Mouse (Mus musculus): ENCODE measurements around the gene Hist1h2bh. TPM values are rescaled to one million over a fixed set of nuclear protein-coding genes. Genes with fewer than 3 reads are reported as not detected.
A peak's percentile ranks its signal among the peaks of the same experiment; 100 is the strongest.

Hist1h2bh gene
- polyA plus RNA-seq, 1 experiment: 1.2 TPM

- Histone ChIP-seq H3ac (ENCODE audit: control insufficient read depth, insufficient read length, low read depth) (no peak overlapping the region), H3K36me3 (ENCODE audit: control insufficient read depth, insufficient read depth) (no peaks in the 10 kb centered on the region), H3K4me3 (ENCODE audit: insufficient read depth, poor library complexity, severe bottlenecking) (no peak overlapping the region), H3K79me3 (ENCODE audit: low read depth) (no peaks in the 10 kb centered on the region), H3K79me2 (ENCODE audit: control insufficient read depth, insufficient read depth) (no peaks in the 10 kb centered on the region), H3K27me3 (ENCODE audit: control insufficient read depth, insufficient read depth, insufficient read length) (no peaks in the 10 kb centered on the region)
- TF ChIP-seq USF1 (IDR thresholded peaks at IDR 0.05; ENCODE audit: low read depth) (peak; percentile 87), FOSL1 (IDR thresholded peaks at IDR 0.05; ENCODE audit: insufficient read depth, low read length, poor library complexity, severe bottlenecking) (no peak), MYOG (IDR thresholded peaks at IDR 0.05; ENCODE audit: control insufficient read depth, extremely low read depth, insufficient read length) (no peak), CTCF (IDR thresholded peaks at IDR 0.05; ENCODE audit: control insufficient read depth, insufficient read depth, insufficient read length) (no peak), MYOD1 (IDR thresholded peaks at IDR 0.05; ENCODE audit: control insufficient read depth, insufficient read length, low read depth) (no peak), MAX (IDR thresholded peaks at IDR 0.05) (peak; percentile 63), CEBPB (IDR thresholded peaks at IDR 0.05; ENCODE audit: low read depth) (no peak)
Measured at GRCm38 (mm10) chr13:23503797-23504196, 39.4 kb downstream of the Hist1h2bh start.

GRCm38 (mm10) chr13:23502916-23503315 lies 40.3 kb downstream of the Hist1h2bh start:
- Histone ChIP-seq H3K79me3 (ENCODE audit: low read depth) (no peaks in the 10 kb centered on the region), H3ac (ENCODE audit: control insufficient read depth, insufficient read length, low read depth) (no peak overlapping the region), H3K36me3 (ENCODE audit: control insufficient read depth, insufficient read depth) (no peaks in the 10 kb centered on the region), H3K27me3 (ENCODE audit: control insufficient read depth, insufficient read depth, insufficient read length) (no peaks in the 10 kb centered on the region), H3K4me3 (ENCODE audit: insufficient read depth, poor library complexity, severe bottlenecking) (no peak overlapping the region), H3K79me2 (ENCODE audit: control insufficient read depth, insufficient read depth) (no peaks in the 10 kb centered on the region)
- no peak for TF ChIP-seq MAX (IDR thresholded peaks at IDR 0.05)
- no peak for TF ChIP-seq USF1 (IDR thresholded peaks at IDR 0.05; ENCODE audit: low read depth)
- TF ChIP-seq CEBPB (IDR thresholded peaks at IDR 0.05; ENCODE audit: low read depth): no peak
- TF ChIP-seq MYOD1 (IDR thresholded peaks at IDR 0.05; ENCODE audit: control insufficient read depth, insufficient read length, low read depth): no peak

GRCm38 (mm10) chr13:23502031-23502567 lies 41.1 kb downstream of the Hist1h2bh start:
- H3K4me3 ChIP-seq (ENCODE audit: insufficient read depth, poor library complexity, severe bottlenecking): no peak overlapping the region
- H3K27me3 ChIP-seq (ENCODE audit: control insufficient read depth, insufficient read depth, insufficient read length): no peaks in the 10 kb centered on the region
- TF ChIP-seq MAX (IDR thresholded peaks at IDR 0.05) (no peak), USF1 (IDR thresholded peaks at IDR 0.05; ENCODE audit: low read depth) (no peak), MYOD1 (IDR thresholded peaks at IDR 0.05; ENCODE audit: control insufficient read depth, insufficient read length, low read depth) (no peak), MYOG (IDR thresholded peaks at IDR 0.05; ENCODE audit: control insufficient read depth, extremely low read depth, insufficient read length) (no peak), FOSL1 (IDR thresholded peaks at IDR 0.05; ENCODE audit: insufficient read depth, low read length, poor library complexity, severe bottlenecking) (no peak), CTCF (IDR thresholded peaks at IDR 0.05; ENCODE audit: control insufficient read depth, insufficient read depth, insufficient read length) (no peak), CEBPB (IDR thresholded peaks at IDR 0.05; ENCODE audit: low read depth) (no peak)

DNA sequence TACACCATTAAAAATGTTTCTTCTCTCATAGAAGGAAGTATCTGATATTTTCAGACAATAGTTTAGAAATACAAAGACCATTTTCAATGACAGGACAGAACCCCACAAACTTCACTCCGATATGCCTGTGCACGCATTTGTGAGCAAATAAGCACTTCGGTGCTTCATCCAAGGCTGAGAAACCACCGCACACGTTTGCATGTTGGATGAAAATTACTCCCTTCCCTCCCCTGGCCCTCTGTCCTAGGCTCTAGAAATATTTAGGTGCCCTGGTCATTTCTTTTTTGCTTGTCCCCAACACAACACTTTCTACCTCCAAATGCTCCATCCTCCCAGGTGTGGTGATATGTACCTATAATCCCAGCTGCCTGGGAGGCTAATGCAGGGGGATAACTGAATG lies 41.7 kb downstream of the Hist1h2bh start:
- H3K79me3 ChIP-seq (ENCODE audit: low read depth): no peaks in the 10 kb centered on the region
- H3K36me3 ChIP-seq (ENCODE audit: control insufficient read depth, insufficient read depth): no peaks in the 10 kb centered on the region
- H3ac ChIP-seq (ENCODE audit: control insufficient read depth, insufficient read length, low read depth): no peak overlapping the region
- no peak for TF ChIP-seq MAX (IDR thresholded peaks at IDR 0.05)
- no peak for TF ChIP-seq USF1 (IDR thresholded peaks at IDR 0.05; ENCODE audit: low read depth)
- no peak for TF ChIP-seq CTCF (IDR thresholded peaks at IDR 0.05; ENCODE audit: control insufficient read depth, insufficient read depth, insufficient read length)
- TF ChIP-seq MYOG (IDR thresholded peaks at IDR 0.05; ENCODE audit: control insufficient read depth, extremely low read depth, insufficient read length): no peak
- no peak for TF ChIP-seq MYOD1 (IDR thresholded peaks at IDR 0.05; ENCODE audit: control insufficient read depth, insufficient read length, low read depth)
- TF ChIP-seq FOSL1 (IDR thresholded peaks at IDR 0.05; ENCODE audit: insufficient read depth, low read length, poor library complexity, severe bottlenecking): no peak
- no peak for TF ChIP-seq CEBPB (IDR thresholded peaks at IDR 0.05; ENCODE audit: low read depth)
- no peak overlapping the region for H3K4me3 ChIP-seq (ENCODE audit: insufficient read depth, poor library complexity, severe bottlenecking)
- H3K79me2 ChIP-seq (ENCODE audit: control insufficient read depth, insufficient read depth): no peaks in the 10 kb centered on the region
- H3K27me3 ChIP-seq (ENCODE audit: control insufficient read depth, insufficient read depth, insufficient read length): no peaks in the 10 kb centered on the region

More at GRCm38 (mm10) chr13:23502031-23502567, 41.1 kb downstream of the Hist1h2bh start:
- no peaks in the 10 kb centered on the region for H3K79me3 ChIP-seq (ENCODE audit: low read depth)
- H3K36me3 ChIP-seq (ENCODE audit: control insufficient read depth, insufficient read depth): no peaks in the 10 kb centered on the region
- no peaks in the 10 kb centered on the region for H3K79me2 ChIP-seq (ENCODE audit: control insufficient read depth, insufficient read depth)
- H3ac ChIP-seq (ENCODE audit: control insufficient read depth, insufficient read length, low read depth): no peak overlapping the region

DNA sequence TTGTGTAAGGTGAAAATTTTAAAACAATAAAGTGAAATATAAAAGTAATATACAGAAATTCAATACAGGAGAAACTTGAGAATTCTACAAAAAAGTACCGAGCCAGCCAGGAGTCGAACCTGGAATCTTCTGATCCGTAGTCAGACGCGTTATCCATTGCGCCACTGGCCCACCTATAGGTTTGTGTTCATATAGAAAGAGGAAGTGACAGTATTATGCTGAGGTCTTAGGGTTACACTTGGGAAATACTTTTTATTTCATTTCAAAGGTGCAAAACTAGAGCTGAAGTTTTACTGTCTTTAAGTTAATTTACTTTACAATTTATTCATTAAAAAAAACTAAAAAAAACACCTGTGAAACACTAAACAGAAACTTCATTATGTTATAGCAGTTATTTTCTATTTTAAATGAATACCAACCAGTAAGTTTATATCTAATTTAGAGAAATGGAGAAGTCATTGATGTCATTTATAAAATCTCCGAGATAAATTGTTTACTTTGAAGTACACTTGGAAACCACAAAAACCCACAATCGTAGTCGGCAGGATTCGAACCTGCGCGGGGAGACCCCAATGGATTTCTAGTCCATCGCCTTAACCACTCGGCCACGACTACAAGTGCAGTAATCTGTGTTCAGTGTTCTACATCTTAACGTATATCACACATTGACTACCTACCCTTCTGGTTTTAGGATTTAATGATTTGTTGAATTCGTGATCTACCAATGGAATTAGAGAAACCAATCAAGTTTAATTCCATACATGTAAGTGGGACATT lies 42.6 kb downstream of the Hist1h2bh start:
- H3K36me3 ChIP-seq (ENCODE audit: control insufficient read depth, insufficient read depth): no peaks in the 10 kb centered on the region
- no peak overlapping the region for H3K4me3 ChIP-seq (ENCODE audit: insufficient read depth, poor library complexity, severe bottlenecking)

DNA sequence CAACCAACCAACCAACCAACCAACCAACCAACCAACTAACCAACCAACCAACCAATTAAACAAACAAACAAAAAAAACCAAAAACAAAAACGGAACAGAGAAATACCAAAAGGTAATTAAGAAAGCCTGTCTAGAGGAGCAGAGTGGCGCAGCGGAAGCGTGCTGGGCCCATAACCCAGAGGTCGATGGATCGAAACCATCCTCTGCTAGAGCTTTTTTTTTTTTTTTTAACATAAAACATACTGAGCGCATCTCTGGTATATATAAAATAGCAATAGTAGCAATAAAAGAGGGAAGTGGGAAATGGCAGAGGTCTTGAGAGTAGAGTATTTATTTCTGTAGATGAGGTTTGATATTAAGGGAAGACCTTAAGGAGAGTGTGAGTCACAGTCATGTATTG lies 43.2 kb downstream of the Hist1h2bh start:
- Histone ChIP-seq H3K4me3 (ENCODE audit: insufficient read depth, poor library complexity, severe bottlenecking) (no peak overlapping the region), H3K79me3 (ENCODE audit: low read depth) (no peaks in the 10 kb centered on the region), H3K36me3 (ENCODE audit: control insufficient read depth, insufficient read depth) (no peaks in the 10 kb centered on the region), H3K27me3 (ENCODE audit: control insufficient read depth, insufficient read depth, insufficient read length) (no peaks in the 10 kb centered on the region), H3K79me2 (ENCODE audit: control insufficient read depth, insufficient read depth) (no peaks in the 10 kb centered on the region), H3ac (ENCODE audit: control insufficient read depth, insufficient read length, low read depth) (no peak overlapping the region)
- no peak for TF ChIP-seq FOSL1 (IDR thresholded peaks at IDR 0.05; ENCODE audit: insufficient read depth, low read length, poor library complexity, severe bottlenecking)
- TF ChIP-seq CTCF (IDR thresholded peaks at IDR 0.05; ENCODE audit: control insufficient read depth, insufficient read depth, insufficient read length): no peak
- TF ChIP-seq MYOD1 (IDR thresholded peaks at IDR 0.05; ENCODE audit: control insufficient read depth, insufficient read length, low read depth): no peak
- no peak for TF ChIP-seq CEBPB (IDR thresholded peaks at IDR 0.05; ENCODE audit: low read depth)
- TF ChIP-seq MYOG (IDR thresholded peaks at IDR 0.05; ENCODE audit: control insufficient read depth, extremely low read depth, insufficient read length): no peak
- TF ChIP-seq MAX (IDR thresholded peaks at IDR 0.05): no peak
- no peak for TF ChIP-seq USF1 (IDR thresholded peaks at IDR 0.05; ENCODE audit: low read depth)

More for the DNA sequence above, 42.6 kb downstream of the Hist1h2bh start:
- Histone ChIP-seq H3ac (ENCODE audit: control insufficient read depth, insufficient read length, low read depth) (no peak overlapping the region), H3K79me2 (ENCODE audit: control insufficient read depth, insufficient read depth) (no peaks in the 10 kb centered on the region), H3K27me3 (ENCODE audit: control insufficient read depth, insufficient read depth, insufficient read length) (no peaks in the 10 kb centered on the region), H3K79me3 (ENCODE audit: low read depth) (no peaks in the 10 kb centered on the region)
- TF ChIP-seq MYOD1 (IDR thresholded peaks at IDR 0.05; ENCODE audit: control insufficient read depth, insufficient read length, low read depth): no peak
- TF ChIP-seq CEBPB (IDR thresholded peaks at IDR 0.05; ENCODE audit: low read depth): peak; percentile 2

Measured in C2C12 (cell line).